Mouse (Mus musculus): Measurements from ENCODE around the gene Olfr279.

DNA sequence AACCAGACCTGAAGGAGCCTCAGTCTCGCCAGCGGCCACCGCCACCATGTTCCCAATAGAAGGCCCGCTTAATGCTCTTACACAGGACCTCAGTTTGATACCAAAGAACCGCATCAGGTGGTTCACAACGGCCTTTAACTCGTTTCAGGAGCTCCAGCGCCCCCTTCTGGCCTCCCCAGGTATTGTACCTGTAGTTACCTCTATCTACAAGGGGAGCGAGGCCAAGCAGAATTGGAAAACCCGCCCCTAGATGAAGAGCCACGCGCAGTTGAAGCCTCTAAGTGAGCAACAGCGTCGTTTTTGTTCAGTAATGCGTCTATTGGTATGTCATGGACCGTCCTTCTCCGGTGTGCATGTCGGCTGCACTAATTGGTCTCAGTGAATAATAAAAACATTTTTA, 12.3 kb downstream of the Olfr279 start:
- no peak for TF ChIP-seq POLR2A (IDR thresholded peaks at IDR 0.05; ENCODE audit: borderline replicate concordance, insufficient read depth, low read length)
- TF ChIP-seq CTCF (IDR thresholded peaks at IDR 0.05; ENCODE audit: borderline replicate concordance, insufficient read depth, low read depth, low read length), result peak; percentile 61; the same call in 1 of the 2 replicates
